Mouse (Mus musculus) right cerebral cortex, postnatal 36 days (tissue): Measurements from ENCODE around the gene Map10.

Experiments used
- DNase-seq, 2 experiments: peaks; one replicate each; pipeline ENCODE4 v3.0.0; 2022; ENCODE audit warnings: low spot score in 2 of 2, mixed read lengths in 1 of 2

The Map10 gene

GRCm38 (mm10) chr8:125670420-125670819, 802 bp downstream of the Map10 start:
- DNase-seq: no peak

GRCm38 (mm10) chr8:125670906-125671305, 1.3 kb downstream of the Map10 start:
- no peak for DNase-seq

- no peak for DNase-seq
Observed at GRCm38 (mm10) chr8:125671371-125671770, 1.8 kb downstream of the Map10 start.

- DNase-seq: no peak
Observed at GRCm38 (mm10) chr8:125675796-125676195, 6.2 kb downstream of the Map10 start.

- DNase-seq: no peak
Observed at GRCm38 (mm10) chr8:125677484-125677883, 7.9 kb downstream of the Map10 start.

GRCm38 (mm10) chr8:125678854-125679648, 9.4 kb downstream of the Map10 start:
- no peak for DNase-seq

- DNase-seq: no peak
Observed at GRCm38 (mm10) chr8:125680851-125681408, 11.3 kb downstream of the Map10 start.

GRCm38 (mm10) chr8:125685216-125685760, 15.7 kb downstream of the Map10 start:
- DNase-seq: no peak

- no peak for DNase-seq
Observed at GRCm38 (mm10) chr8:125686221-125686865, 16.7 kb downstream of the Map10 start.

- no peak for DNase-seq
Observed at GRCm38 (mm10) chr8:125690166-125690915, 20.7 kb downstream of the Map10 start.

GRCm38 (mm10) chr8:125690961-125691360, 21.3 kb downstream of the Map10 start:
- no peak for DNase-seq

- no peak for DNase-seq
Observed at GRCm38 (mm10) chr8:125692447-125692846, 22.8 kb downstream of the Map10 start.

- no peak for DNase-seq
Observed at GRCm38 (mm10) chr8:125693197-125693596, 23.6 kb downstream of the Map10 start.

GRCm38 (mm10) chr8:125695951-125696350, 26.3 kb downstream of the Map10 start:
- DNase-seq: no peak

- DNase-seq: no peak
Observed at GRCm38 (mm10) chr8:125699391-125700025, 29.9 kb downstream of the Map10 start.

GRCm38 (mm10) chr8:125700407-125700806, 30.8 kb downstream of the Map10 start:
- no peak for DNase-seq

GRCm38 (mm10) chr8:125702868-125703473, 33.4 kb downstream of the Map10 start:
- DNase-seq: no peak

- DNase-seq: no peak
Observed at GRCm38 (mm10) chr8:125704434-125704833, 34.8 kb downstream of the Map10 start.

- DNase-seq: no peak
Observed at GRCm38 (mm10) chr8:125705816-125706215, 36.2 kb downstream of the Map10 start.

GRCm38 (mm10) chr8:125709171-125709570, 39.6 kb downstream of the Map10 start:
- DNase-seq: no peak

GRCm38 (mm10) chr8:125711514-125711913, 41.9 kb downstream of the Map10 start:
- DNase-seq: no peak
